Mouse (Mus musculus): ENCODE results near the gene Lyve1. TPM values are rescaled to one million over a fixed set of nuclear protein-coding genes. Genes with fewer than 3 reads are reported as not detected.

The Lyve1 gene
- total RNA-seq, 4 experiments from 2014 or later = 10.4 to 16.8 (median 13.0) TPM

GRCm38 (mm10) chr7:110809585-110810557 lies 53.2 kb downstream of the Lyve1 start:
- DNase-seq (ENCODE audit: low spot score) = no peak

GRCm38 (mm10) chr7:110808962-110809361 lies 54.1 kb downstream of the Lyve1 start:
- DNase-seq (ENCODE audit: low spot score) = no peak

GRCm38 (mm10) chr7:110807460-110808030 lies 55.5 kb downstream of the Lyve1 start:
- no peak for DNase-seq (ENCODE audit: low spot score)

GRCm38 (mm10) chr7:110804266-110804665 lies 58.8 kb downstream of the Lyve1 start:
- DNase-seq (ENCODE audit: low spot score) = no peak

- DNase-seq (ENCODE audit: low spot score) = no peak
These were observed 59.9 kb downstream of the Lyve1 start for GRCm38 (mm10) chr7:110803131-110803530.

GRCm38 (mm10) chr7:110801028-110801427 lies 62.0 kb downstream of the Lyve1 start:
- peak; percentile 87 for DNase-seq (ENCODE audit: low spot score)

Small RNA genes lying within 50 kb of the gene (microRNA-seq; reads per million reads assigned to microRNA genes)
- not detected for gene Gm47282

Other genes starting within 250 kb of the Lyve1 start
- 10 to 100 TPM; 36.1 to 45.7 (median 40.7) TPM for gene Sbf2, start 248.3 kb downstream of the Lyve1 start, total RNA-seq (2022)
- gene Adm, start 235.6 kb downstream of the Lyve1 start, total RNA-seq (2022) = 10 to 100 TPM in 3 of 4 experiments, 1 to 10 TPM in 1; 9.6 to 15.8 (median 12.2) TPM
- gene Ampd3, start 95.0 kb downstream of the Lyve1 start, total RNA-seq (2022) = 10 to 100 TPM; 28.4 to 42.8 (median 34.3) TPM
- 10 to 100 TPM; 36.4 to 44.5 (median 39.8) TPM for gene Rnf141, start 18.8 kb downstream of the Lyve1 start, total RNA-seq (2022)
- 10 to 100 TPM; 12.7 to 15.6 (median 14.4) TPM for gene Mrvi1, start 119.2 kb upstream of the Lyve1 start, total RNA-seq (2022)
- 10 to 100 TPM; 11.3 to 18.2 (median 12.9) TPM for gene Ctr9, start 165.7 kb upstream of the Lyve1 start, total RNA-seq (2022)
- gene Eif4g2, start 219.8 kb upstream of the Lyve1 start, total RNA-seq (2022) = 1,000 to 10,000 TPM in 3 of 4 experiments, 100 to 1,000 TPM in 1; 989 to 1,111 (median 1,090) TPM

Measured in heart, adult 8-10 months (tissue).